Mouse (Mus musculus) limb, embryonic 14.5 days (tissue): ENCODE measurements around the gene Arhgef12. TPM values are rescaled to one million over a fixed set of nuclear protein-coding genes. Genes with fewer than 3 reads are reported as not detected.

ENCODE experiments used
- ATAC-seq: fragments of 200-750 bp; cut with Nextera tagmentation; 2 replicates; pipeline ENCODE4 v1.8.0; 2017; ENCODE audit warnings: low read depth, moderate number of reproducible peaks, moderate TSS enrichment; ENCODE audit not compliant: low FRiP score
- DNase-seq: peaks from one replicate; pipeline ENCODE4 v3.0.0-alpha.2; 2015; ENCODE audit warnings: low spot score
- H3K27ac ChIP-seq: fragments of 300-500 bp; sonication (generic); replicated peaks from 2 replicates; pipeline ENCODE4 v1.5.1; 2014; ENCODE audit warnings: low read depth, mild to moderate bottlenecking, low read length, moderate library complexity, mixed read lengths
- H3K27me3 ChIP-seq: fragments of 300-500 bp; sonication (generic); 2 replicates; pipeline ENCODE4 v1.6.1; 2014; ENCODE audit warnings: low read length, mixed read lengths; ENCODE audit not compliant: control insufficient read depth, insufficient read depth
- H3K36me3 ChIP-seq: fragments of 300-500 bp; sonication (generic); 2 replicates; pipeline ENCODE4 v1.6.1; 2014; ENCODE audit warnings: mild to moderate bottlenecking, low read length, moderate library complexity, mixed read lengths; ENCODE audit not compliant: control insufficient read depth, insufficient read depth
- H3K4me1 ChIP-seq: fragments of 300-500 bp; sonication (generic); 2 replicates; pipeline ENCODE4 v1.6.1; 2014; ENCODE audit warnings: antibody characterized with exemption, low read length, mixed read lengths; ENCODE audit not compliant: control insufficient read depth, insufficient read depth
- H3K4me2 ChIP-seq: fragments of 300-500 bp; sonication (generic); replicated peaks from 2 replicates; pipeline ENCODE4 v1.6.1; 2014; ENCODE audit warnings: low read depth, mild to moderate bottlenecking, low read length, moderate library complexity; ENCODE audit not compliant: severe bottlenecking
- H3K4me3 ChIP-seq: fragments of 300-500 bp; sonication (generic); replicated peaks from 2 replicates; pipeline ENCODE4 v1.5.1; 2014; ENCODE audit warnings: low read length
- H3K9ac ChIP-seq: fragments of 300-500 bp; sonication (generic); 2 replicates; pipeline ENCODE4 v1.6.1; 2014; ENCODE audit warnings: mild to moderate bottlenecking, low read depth, low read length, moderate library complexity; ENCODE audit not compliant: severe bottlenecking
- H3K9me3 ChIP-seq: fragments of 300-500 bp; sonication (generic); 2 replicates; pipeline ENCODE4 v1.6.1; 2016; ENCODE audit warnings: low read length; ENCODE audit not compliant: control insufficient read depth
- POLR2A ChIP-seq: fragments of 200-500 bp; IDR thresholded peaks from 2 replicates; pipeline ENCODE4 v1.8.0; 2012; ENCODE audit warnings: inconsistent platforms, mild to moderate bottlenecking, moderate library complexity, borderline replicate concordance; ENCODE audit not compliant: insufficient read depth, insufficient read length; ENCODE audit errors: extremely low read depth
- WGBS: fragments of 180-500 bp; shearing (Covaris S2); extraction: QIAGEN DNeasy Blood & Tissue Kit; methylation state at CpG from one replicate; pipeline ENCODE4 v1.1.7; 2014; 5-methylcytosine and 5-hydroxymethylcytosine counted together
- polyA plus RNA-seq, 2 experiments: library from polyadenylated mRNA; depleted of rRNA in 1 of 2; stranded (reverse) in 1 of 2; unstranded in 1 of 2; fragments of >200 nt; fragmentation: Nextera tagmentation in 1 of 2; extraction: Ambion mirVana in 1 of 2; gene quantifications; 2 replicates each; pipeline versions ENCODE4 v1.2.1 to v1.2.3; 2012 to 2014

Gene Arhgef12
- polyA plus RNA-seq, 2 experiments = 15.7 to 26.1 TPM

GRCm38 (mm10) chr9:42964366-42964765 lies 142.7 kb downstream of the Arhgef12 start:
- no peak overlapping the region for H3K4me2 ChIP-seq
- 60% methylated on average over 12 of the region's 12 CpGs for WGBS
- no peak for ATAC-seq
- no peaks in the 10 kb centered on the region for H3K27me3 ChIP-seq
- no peak overlapping the region for H3K27ac ChIP-seq
- peaks cover 29% of the 10 kb centered on the region for H3K36me3 ChIP-seq
- H3K9ac ChIP-seq = no peak overlapping the region
- H3K9me3 ChIP-seq = no peaks in the 10 kb centered on the region
- TF ChIP-seq POLR2A = no peak
- H3K4me1 ChIP-seq = no peaks in the 10 kb centered on the region
- no peak for DNase-seq
- H3K4me3 ChIP-seq = no peak overlapping the region

GRCm38 (mm10) chr9:42962506-42962905 lies 144.5 kb downstream of the Arhgef12 start:
- no peak for ATAC-seq
- DNase-seq = no peak
- TF ChIP-seq POLR2A = no peak
- no peak overlapping the region for H3K27ac ChIP-seq
- no peak overlapping the region for H3K9ac ChIP-seq
- H3K4me1 ChIP-seq = no peaks in the 10 kb centered on the region
- H3K9me3 ChIP-seq = no peaks in the 10 kb centered on the region
- H3K4me3 ChIP-seq = no peak overlapping the region
- 71% methylated on average over 6 of the region's 6 CpGs for WGBS
- H3K4me2 ChIP-seq = no peak overlapping the region
- peaks cover 12% of the 10 kb centered on the region for H3K36me3 ChIP-seq
- H3K27me3 ChIP-seq = no peaks in the 10 kb centered on the region

DNA sequence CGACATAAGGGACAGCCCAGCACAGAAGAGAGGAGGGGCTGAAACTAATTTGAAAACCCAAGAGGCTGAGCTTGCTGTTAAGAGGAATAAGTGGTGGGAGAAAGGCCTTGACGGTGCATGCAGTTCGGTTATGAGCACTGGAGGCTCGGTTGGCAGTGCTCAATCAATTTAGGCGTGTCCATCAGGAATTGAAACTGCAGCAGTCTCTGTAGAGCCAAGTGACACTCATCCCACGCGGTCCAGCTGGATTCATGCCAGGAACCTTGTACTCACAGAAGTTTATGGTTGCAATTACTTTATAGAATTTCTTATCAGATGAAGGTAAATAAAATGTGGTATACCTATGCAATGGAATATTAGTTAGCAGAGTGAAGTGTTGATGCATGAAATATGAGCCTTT lies 148.6 kb downstream of the Arhgef12 start:
- no peak overlapping the region for H3K4me2 ChIP-seq
- ATAC-seq (no peak), DNase-seq (no peak)
- H3K9ac ChIP-seq = no peak overlapping the region
- H3K27me3 ChIP-seq = no peaks in the 10 kb centered on the region
- 63% methylated on average over 7 of the region's 7 CpGs for WGBS
- no peaks in the 10 kb centered on the region for H3K4me1 ChIP-seq
- H3K36me3 ChIP-seq = no peaks in the 10 kb centered on the region
- no peaks in the 10 kb centered on the region for H3K9me3 ChIP-seq
- no peak for TF ChIP-seq POLR2A
- H3K27ac ChIP-seq = no peak overlapping the region
- no peak overlapping the region for H3K4me3 ChIP-seq

- 67% methylated on average over 1 of the region's 1 CpGs for WGBS
- TF ChIP-seq POLR2A = no peak
- DNase-seq = no peak
These were observed 158.7 kb downstream of the Arhgef12 start for GRCm38 (mm10) chr9:42948381-42948780.

DNA sequence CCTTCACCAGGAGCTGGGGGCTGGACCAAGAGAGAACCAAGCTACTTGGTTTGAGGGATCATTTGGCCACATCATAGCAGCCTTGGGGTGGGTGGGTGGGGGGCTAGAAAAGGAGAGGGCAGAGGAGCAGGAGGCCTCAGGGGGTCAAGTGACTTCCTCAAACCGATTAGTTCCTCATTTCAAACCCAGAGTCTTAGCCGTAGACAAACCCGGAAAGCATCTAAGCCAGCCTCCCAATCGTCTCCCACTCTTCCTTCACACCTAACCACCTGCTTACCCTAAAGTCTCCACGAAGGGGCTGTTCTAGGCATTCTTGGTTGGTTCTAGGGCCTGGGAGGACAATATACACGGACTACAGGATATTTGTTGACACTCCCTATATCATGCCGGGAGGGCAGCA lies 161.9 kb downstream of the Arhgef12 start:
- H3K4me3 ChIP-seq = no peak overlapping the region
- DNase-seq = no peak

More at GRCm38 (mm10) chr9:42948381-42948780, 158.7 kb downstream of the Arhgef12 start:
- peaks cover under 1% of the 10 kb centered on the region; the same call in 1 of the 2 replicates for H3K27me3 ChIP-seq
- H3K9ac ChIP-seq = no peak overlapping the region
- no peak for ATAC-seq
- H3K4me1 ChIP-seq = 0 out of 2 replicates have a peak, but pooled peaks cover under 1% of the 10 kb centered on the region
- H3K9me3 ChIP-seq = no peaks in the 10 kb centered on the region
- H3K27ac ChIP-seq = no peak overlapping the region
- H3K4me3 ChIP-seq = no peak overlapping the region
- H3K36me3 ChIP-seq = no peaks in the 10 kb centered on the region
- no peak overlapping the region for H3K4me2 ChIP-seq

More for the DNA sequence above, 161.9 kb downstream of the Arhgef12 start:
- no peak overlapping the region for H3K4me2 ChIP-seq
- H3K27ac ChIP-seq = no peak overlapping the region
- peaks cover 7% of the 10 kb centered on the region for H3K4me1 ChIP-seq
- 64% methylated on average over 7 of the region's 7 CpGs for WGBS
- H3K36me3 ChIP-seq = no peaks in the 10 kb centered on the region
- H3K27me3 ChIP-seq = peaks cover 9% of the 10 kb centered on the region
- no peak overlapping the region for H3K9ac ChIP-seq
- TF ChIP-seq POLR2A = no peak
- H3K9me3 ChIP-seq = no peaks in the 10 kb centered on the region
- ATAC-seq = no peak
